Mouse (Mus musculus) gastrocnemius, postnatal 36 days (tissue): Measurements from ENCODE around the gene Taf7l. TPM values are rescaled to one million over a fixed set of nuclear protein-coding genes. Genes with fewer than 3 reads are reported as not detected.

Source experiments
- DNase-seq, 2 experiments: peaks; one replicate each; pipeline ENCODE4 v3.0.0; 2022
- intact Hi-C: fragments of 180-260 bp; cut with DNase I; formaldehyde crosslinking; loops from one replicate; pipeline ENCODE4 v1.15.1; 2025
- long read RNA-seq, 2 experiments: library from polyadenylated mRNA; stranded (forward); transcript quantifications; one replicate each; pipeline ENCODE4 v2.0.0; 2021
- total RNA-seq, 2 experiments: library from RNA; stranded (reverse); gene quantifications; 2 replicates each; pipeline ENCODE4 v1.2.3; 2021

Taf7l gene
- not detected for total RNA-seq
- long read RNA-seq, experiment 1, result 0 reads
- long read RNA-seq, experiment 2, result 0 reads

GRCm38 (mm10) chrX:134476290-134476689 lies at the start of gene Taf7l:
Taf7l (minus strand) TSS chrX:134476490.
- no peak for DNase-seq
- intact Hi-C loops, result no loop called here

GRCm38 (mm10) chrX:134525260-134525659 lies 49.0 kb upstream of the Taf7l start:
- intact Hi-C loops, result no loop called here
- no peak for DNase-seq

DNA sequence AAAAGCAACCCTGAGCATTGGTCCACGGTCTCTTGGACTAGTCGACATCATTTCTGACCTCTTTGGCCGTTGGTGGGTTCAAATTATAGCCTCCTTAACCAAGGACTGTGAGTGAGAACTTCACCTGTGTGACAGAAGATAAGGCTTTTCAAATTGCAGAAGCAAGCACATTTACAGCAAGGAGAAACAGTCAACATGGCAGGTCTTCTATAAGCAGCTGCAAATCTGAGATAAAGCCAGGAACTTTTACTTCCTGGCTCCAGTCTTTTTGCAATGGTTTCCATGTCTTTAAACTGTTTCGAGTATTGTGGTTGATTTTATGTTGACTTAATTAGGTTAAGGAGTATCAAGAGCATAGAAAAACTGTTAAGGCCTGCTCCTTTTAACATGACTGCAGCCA lies 47.5 kb upstream of the Taf7l start:
- no peak for DNase-seq
- intact Hi-C loops, result no loop called here

GRCm38 (mm10) chrX:134509473-134509872 lies 33.2 kb upstream of the Taf7l start:
- intact Hi-C loops, result no loop called here
- no peak for DNase-seq

DNA sequence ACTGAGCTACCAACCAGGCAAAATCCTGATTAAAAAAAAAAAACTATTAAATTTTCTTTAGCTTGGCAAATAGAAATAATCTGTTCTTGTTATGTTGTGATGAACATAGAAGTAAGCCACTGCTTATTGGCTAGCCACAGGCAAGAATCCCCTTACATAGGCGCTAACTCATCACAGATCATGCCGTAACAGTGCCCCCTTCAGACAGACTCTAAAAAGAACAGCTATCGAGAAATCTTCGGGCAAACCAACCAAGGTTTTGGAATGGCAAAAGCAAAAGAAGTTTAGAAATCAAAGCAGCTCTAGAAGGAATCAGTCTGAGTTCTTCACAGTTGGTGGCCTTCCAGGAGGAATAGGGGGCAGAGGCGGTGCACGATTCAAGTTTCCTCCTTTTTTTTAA lies 31.7 kb upstream of the Taf7l start:
- intact Hi-C loops, result no loop called here
- DNase-seq, result no peak

DNA sequence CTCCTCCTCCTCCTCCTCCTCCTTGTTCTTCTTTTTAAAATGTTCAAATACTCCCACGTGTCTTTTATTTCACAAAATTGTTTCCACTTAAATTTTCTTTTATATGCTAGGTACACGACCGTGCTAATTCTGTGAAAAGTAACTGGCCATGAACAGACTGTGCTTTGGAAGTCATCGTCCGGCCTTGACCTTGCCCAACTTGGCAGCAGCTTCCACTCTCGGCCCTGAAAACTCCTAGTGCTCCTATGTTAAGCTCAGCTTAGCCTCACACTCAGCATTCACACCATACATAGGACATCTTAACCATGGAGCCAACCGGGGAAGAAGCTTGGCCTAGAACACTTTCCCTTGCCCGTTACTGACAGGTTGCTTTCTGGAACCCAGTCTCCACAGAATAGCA lies 24.4 kb upstream of the Taf7l start:
- intact Hi-C loops, result no loop called here
- DNase-seq, result no peak

GRCm38 (mm10) chrX:134481720-134482119 lies 5.4 kb upstream of the Taf7l start:
- intact Hi-C loops, result no loop called here
- DNase-seq, result no peak

DNA sequence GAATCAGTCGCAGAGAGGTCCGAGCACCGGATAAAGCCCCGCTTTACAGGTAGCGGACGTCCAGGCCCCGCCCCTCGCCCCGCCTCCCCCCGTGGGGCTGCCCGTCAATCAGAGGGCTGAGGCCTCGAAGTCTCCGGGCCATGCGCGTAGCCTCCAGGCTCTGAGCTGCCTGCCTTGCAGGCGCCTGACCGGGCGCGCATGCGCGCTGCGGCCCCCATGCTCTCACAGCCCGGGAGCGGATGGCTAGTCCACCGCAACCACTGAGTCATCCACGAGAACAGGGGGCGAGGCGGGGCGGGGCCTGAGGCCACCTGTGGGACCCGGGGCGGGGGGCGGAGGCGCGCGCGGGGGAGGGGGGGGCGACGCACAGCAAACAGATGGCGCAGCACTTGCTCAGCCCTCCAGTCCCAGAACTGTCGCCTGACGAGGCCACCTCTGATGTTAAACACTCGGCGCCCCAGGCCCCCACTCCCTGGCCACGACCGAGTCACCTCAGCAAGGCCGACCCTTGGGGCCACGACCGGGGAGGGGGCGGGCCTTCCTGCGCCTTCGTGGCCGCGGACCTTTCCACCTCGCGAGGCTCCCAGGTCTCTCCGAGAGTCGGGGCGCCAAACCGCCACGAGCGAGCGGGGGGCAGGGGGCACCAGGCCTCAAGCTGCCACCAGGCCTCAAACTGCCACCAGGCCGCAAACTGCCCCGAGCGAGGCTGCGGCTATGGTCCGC lies 1.1 kb downstream of the Taf7l start:
- no peak for DNase-seq
- intact Hi-C loops, result no loop called here

GRCm38 (mm10) chrX:134427307-134427706 lies 49.0 kb downstream of the Taf7l start:
- intact Hi-C loops, result no loop called here
- DNase-seq, result no peak

DNA sequence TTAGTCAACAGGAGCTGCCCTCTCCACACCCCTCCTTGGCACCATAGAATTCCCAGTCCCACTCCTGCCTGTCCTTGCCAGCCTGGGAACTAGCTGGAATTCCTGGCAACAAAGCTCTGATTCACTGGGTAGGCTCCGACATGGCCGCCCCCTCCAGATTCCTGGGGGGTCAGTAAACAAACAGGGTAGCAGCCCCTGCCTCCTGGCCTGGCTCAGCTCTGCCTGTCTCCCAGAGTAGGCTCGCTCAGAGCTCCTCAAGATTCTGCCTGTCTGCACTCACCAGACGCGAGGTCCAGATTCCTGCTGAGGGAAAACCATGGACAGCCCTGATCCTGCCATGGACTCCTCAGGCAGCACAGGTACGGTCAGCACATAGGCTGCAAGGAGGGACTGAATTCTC lies 49.5 kb downstream of the Taf7l start:
- intact Hi-C loops, result no loop called here
- DNase-seq, result no peak

DNA sequence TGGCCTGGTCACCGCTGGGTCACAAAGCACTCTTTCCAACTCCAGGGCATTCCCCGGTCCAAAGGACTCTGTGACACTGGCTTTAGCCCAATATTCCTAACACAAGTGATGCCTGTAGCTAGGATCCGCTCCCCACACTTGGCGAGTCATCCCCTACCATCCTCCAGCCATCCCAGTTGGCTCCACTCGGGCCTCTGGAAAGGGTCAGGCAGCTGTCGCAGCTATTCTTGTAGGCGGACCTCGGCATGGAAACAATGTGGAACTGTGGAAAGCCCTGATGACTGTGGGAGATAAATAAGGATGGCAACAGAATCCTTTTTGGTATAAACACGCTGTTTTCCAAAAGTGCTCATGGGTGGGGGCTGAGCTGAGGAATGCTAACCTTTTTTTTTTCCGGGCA lies 50.5 kb downstream of the Taf7l start:
- peak in 1 of 2 experiments; percentile 17 for DNase-seq

DNA sequence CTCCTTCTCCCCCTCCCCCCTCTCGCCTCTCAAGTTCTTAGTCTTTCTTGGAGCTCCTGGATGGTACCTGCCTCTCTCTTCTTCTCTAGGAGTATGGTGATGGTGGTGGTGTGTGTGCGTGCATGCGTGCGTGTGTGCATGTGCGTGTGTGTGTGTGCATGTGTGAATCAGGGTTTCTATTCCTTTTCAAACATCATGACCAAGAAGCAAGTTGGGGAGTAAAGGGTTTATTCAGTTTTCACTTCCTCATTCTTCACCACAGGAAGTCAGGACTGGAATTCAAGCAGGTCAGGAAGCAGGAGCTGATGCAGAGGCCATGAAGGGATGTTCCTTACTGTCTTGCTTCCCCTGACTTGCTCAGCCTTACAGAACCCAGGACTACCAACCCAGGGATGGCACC lies 52.0 kb downstream of the Taf7l start:
- no peak for DNase-seq
- intact Hi-C loops, result no loop called here

More for the DNA sequence above, 50.5 kb downstream of the Taf7l start:
- intact Hi-C loops, result no loop called here

- no peak for DNase-seq
- intact Hi-C loops, result no loop called here
These were observed 56.2 kb downstream of the Taf7l start for GRCm38 (mm10) chrX:134420097-134420496.

- intact Hi-C loops, result no loop called here
- DNase-seq, result no peak
These were observed 64.2 kb downstream of the Taf7l start for GRCm38 (mm10) chrX:134412096-134412495.

Other genes with a start within 250 kb of the Taf7l start
- gene Trmt2b, start 199.5 kb downstream of the Taf7l start, total RNA-seq, result 10 to 100 TPM; 11.1 to 12.7 TPM
- under 1 TPM; 0.13 to 0.17 TPM for gene Tmem35a, start 181.3 kb downstream of the Taf7l start, total RNA-seq
- under 1 TPM; 0.10 to 0.71 TPM for gene Cenpi, start 168.4 kb downstream of the Taf7l start, total RNA-seq
- gene Drp2, start 71.9 kb downstream of the Taf7l start, total RNA-seq, result 1 to 10 TPM; 3.5 to 5.9 TPM
- 10 to 100 TPM in 1 of 2 experiments, 1 to 10 TPM in 1; 9.3 to 13.4 TPM for gene Timm8a1, start 65.4 kb upstream of the Taf7l start, total RNA-seq
- under 1 TPM; 0.15 TPM for gene Btk, start 107.1 kb upstream of the Taf7l start, total RNA-seq
- gene Rpl36a, start 109.2 kb upstream of the Taf7l start, total RNA-seq, result 100 to 1,000 TPM in 1 of 2 experiments, 10 to 100 TPM in 1; 83.8 to 131 TPM
- gene Gla, start 124.6 kb upstream of the Taf7l start, total RNA-seq, result 1 to 10 TPM; 1.6 TPM
- 10 to 100 TPM; 42.1 to 46.4 TPM for gene Hnrnph2, start 124.7 kb upstream of the Taf7l start, total RNA-seq
- 10 to 100 TPM in 1 of 2 experiments, 1 to 10 TPM in 1; 8.3 to 13.3 TPM for gene Armcx4, start 210.0 kb upstream of the Taf7l start, total RNA-seq
- gene Armcx1, start 241.5 kb upstream of the Taf7l start, total RNA-seq, result 1 to 10 TPM; 1.7 to 1.9 TPM